ENCODE assay signal across 8 mouse cellular contexts in the genomic region with DNA sequence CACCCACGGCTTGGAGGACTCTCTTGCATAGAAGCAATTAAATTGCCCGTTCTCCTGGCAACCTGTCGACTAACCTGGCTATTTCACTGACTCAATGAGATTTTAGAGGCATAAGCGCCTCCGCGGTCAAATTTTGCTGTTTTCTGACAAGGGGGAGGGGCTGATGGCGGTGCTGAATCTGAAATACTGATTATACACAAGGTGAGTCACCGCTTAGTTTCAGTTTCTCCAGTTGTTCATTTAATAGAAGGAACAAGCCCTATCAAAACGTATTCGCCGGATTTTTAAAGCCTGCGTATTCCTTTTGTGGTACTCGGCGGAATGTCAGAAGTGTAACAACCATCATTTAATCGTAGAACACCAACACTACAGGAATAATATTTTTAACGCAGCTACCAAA. TPM values are rescaled to one million over a fixed set of nuclear protein-coding genes. Genes with fewer than 3 reads are reported as not detected.
DNase-seq lines count a peak whose midpoint lies in the region; ATAC-seq lines count a peak whose summit lies in the region.

No protein-coding gene starts in this region.

- peak overlapping the region; percentile 93; the same call in 1 of the 2 replicates for H3K27ac ChIP-seq in forebrain, embryonic 12.5 days
- peak overlapping the region; percentile 96 for H3K27ac ChIP-seq in midbrain, embryonic 12.5 days (replicated peaks)

- WGBS in forebrain, embryonic 12.5 days: under 1% methylated on average over 16 of the region's 16 CpGs
- 2% methylated on average over 16 of the region's 16 CpGs for WGBS in midbrain, embryonic 12.5 days

- H3K36me3 ChIP-seq in forebrain, embryonic 12.5 days (replicated peaks): peaks cover 6% of the 10 kb centered on the region; the same call in 1 of the 2 replicates
- H3K36me3 ChIP-seq in midbrain, embryonic 12.5 days: no peaks in the 10 kb centered on the region

- peak; percentile 58 to 89 for DNase-seq in adrenal gland, adult (ENCODE audit: inconsistent age in 2 of 2, low spot score in 1 of 2)
- no peak for DNase-seq in adrenal gland, postnatal 4 days (ENCODE audit: low spot score in 2 of 2)
- DNase-seq in spleen, adult 12 weeks (ENCODE audit: low spot score): peak; percentile 14
- no peak for DNase-seq in spleen, postnatal 14 days (ENCODE audit: low spot score in 2 of 2)
- peak; percentile 57 for DNase-seq in kidney, adult 9 months
- peak; percentile 44 for DNase-seq in thymus, postnatal 4 days

- no peaks in the 10 kb centered on the region for H3K9me3 ChIP-seq in forebrain, embryonic 12.5 days
- no peaks in the 10 kb centered on the region for H3K9me3 ChIP-seq in midbrain, embryonic 12.5 days

- no peak for ATAC-seq in forebrain, embryonic 12.5 days (ENCODE audit: low FRiP score)
- ATAC-seq in midbrain, embryonic 12.5 days (ENCODE audit: low FRiP score, low read depth): no peak

- peaks cover 23% of the 10 kb centered on the region for H3K4me1 ChIP-seq in forebrain, embryonic 12.5 days
- H3K4me1 ChIP-seq in midbrain, embryonic 12.5 days: peaks cover 28% of the 10 kb centered on the region

- H3K4me2 ChIP-seq in forebrain, embryonic 12.5 days: peak overlapping the region; percentile 90
- peak overlapping the region; percentile 80 for H3K4me2 ChIP-seq in midbrain, embryonic 12.5 days (replicated peaks)

- peak overlapping the region; percentile 91 for H3K9ac ChIP-seq in forebrain, embryonic 12.5 days
- H3K9ac ChIP-seq in midbrain, embryonic 12.5 days (replicated peaks): peak overlapping the region; percentile 91

- H3K4me3 ChIP-seq in forebrain, embryonic 12.5 days (replicated peaks): peak overlapping the region; percentile 97
- peak overlapping the region; percentile 98 for H3K4me3 ChIP-seq in midbrain, embryonic 12.5 days

- H3K27me3 ChIP-seq in forebrain, embryonic 12.5 days: no peaks in the 10 kb centered on the region
- H3K27me3 ChIP-seq in midbrain, embryonic 12.5 days: peaks cover 10% of the 10 kb centered on the region

RNA-seq across cellular contexts. Expression of gene N4bp1, which starts 1.0 kb away (rescaled TPM):
- 10 to 100 TPM; 37.1 to 37.4 TPM for total RNA-seq in adrenal gland, postnatal 4 days (2021)
- 12.4 and 12.7 TPM in 2 replicates for polyA plus RNA-seq in forebrain, embryonic 12.5 days (2016; fragmentation: Nextera tagmentation; extraction: Ambion mirVana)
- 13.2 TPM in 2 replicates for polyA plus RNA-seq in midbrain, embryonic 12.5 days (2016; fragmentation: Nextera tagmentation; extraction: Ambion mirVana)

Comparison
In these comparisons a context has a peak if more than half of its experiments do, and no peak if none do; other contexts are left out.
1. DNase-seq: peak in adrenal gland, adult (2 of 2), spleen, adult 12 weeks (single experiment), kidney, adult 9 months (single experiment) and thymus, postnatal 4 days (single experiment); none in adrenal gland, postnatal 4 days (0 of 2) and spleen, postnatal 14 days (0 of 2).